Mouse (Mus musculus): ENCODE results near the gene Sec31b.

Gene Sec31b

DNA sequence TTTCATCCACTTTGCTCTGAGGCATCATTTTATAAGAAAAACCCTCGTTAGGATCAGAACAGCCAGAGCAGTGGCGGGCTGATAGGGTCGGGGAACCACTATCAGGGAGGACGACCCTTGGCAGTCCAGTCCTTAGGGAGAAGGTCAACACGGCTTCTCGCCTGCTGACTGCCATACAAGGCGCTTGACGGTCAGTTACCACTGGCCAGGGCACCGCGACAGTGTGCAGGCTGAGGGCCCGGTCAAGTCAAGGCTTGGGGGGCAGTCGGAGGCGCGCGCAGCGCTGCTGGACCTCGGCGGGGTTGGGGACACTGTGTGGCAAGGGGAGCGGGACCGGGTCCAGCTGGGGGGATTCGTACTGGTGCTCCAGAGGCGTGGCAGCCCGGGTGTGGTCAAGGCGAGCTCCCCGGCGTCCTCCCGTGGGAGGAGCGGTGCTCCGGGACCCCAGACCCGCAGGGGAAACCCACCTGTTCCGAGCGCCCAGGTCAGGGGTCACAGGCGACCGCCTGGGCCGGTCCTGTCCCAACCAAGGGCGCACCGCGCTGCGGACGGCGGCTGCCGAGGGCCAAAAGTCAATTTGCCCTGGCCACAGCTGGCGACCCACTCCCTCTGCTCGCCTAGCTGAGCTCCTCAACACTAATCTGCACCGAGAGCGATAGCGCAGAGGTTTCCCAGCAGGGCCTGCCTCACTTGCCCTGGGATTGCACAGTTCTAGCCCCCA, at the start of gene Sec31b:
Gene Sec31b (minus strand): TSS at position 544 of the 721 bp plus-strand sequence.
- peak; percentile 21 for DNase-seq (ENCODE audit: low spot score)

GRCm38 (mm10) chr19:44594180-44594579, 48.5 kb upstream of the Sec31b start:
- no peak for DNase-seq (ENCODE audit: low spot score)

DNA sequence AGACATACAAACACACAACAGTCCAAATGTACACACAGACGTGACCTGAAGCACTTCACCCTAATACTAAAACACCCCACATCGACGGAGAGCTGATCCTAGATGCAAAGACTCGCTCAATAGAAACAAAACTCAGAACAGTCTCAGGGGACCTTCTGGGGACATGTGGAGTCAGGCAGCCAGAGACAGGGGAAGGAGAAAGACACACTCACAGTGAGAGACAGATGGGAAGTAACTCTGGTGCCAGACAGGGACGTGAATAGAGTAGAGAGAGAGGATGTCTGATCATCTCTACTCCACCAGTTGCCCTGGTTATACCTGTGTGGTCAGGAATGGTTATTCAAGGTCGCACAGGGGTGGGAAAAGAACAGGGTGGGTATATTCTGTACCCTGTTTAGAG, 46.0 kb upstream of the Sec31b start:
- no peak for DNase-seq (ENCODE audit: low spot score)

- no peak for DNase-seq (ENCODE audit: low spot score)
Observed at GRCm38 (mm10) chr19:44590992-44591391, 45.3 kb upstream of the Sec31b start.

DNA sequence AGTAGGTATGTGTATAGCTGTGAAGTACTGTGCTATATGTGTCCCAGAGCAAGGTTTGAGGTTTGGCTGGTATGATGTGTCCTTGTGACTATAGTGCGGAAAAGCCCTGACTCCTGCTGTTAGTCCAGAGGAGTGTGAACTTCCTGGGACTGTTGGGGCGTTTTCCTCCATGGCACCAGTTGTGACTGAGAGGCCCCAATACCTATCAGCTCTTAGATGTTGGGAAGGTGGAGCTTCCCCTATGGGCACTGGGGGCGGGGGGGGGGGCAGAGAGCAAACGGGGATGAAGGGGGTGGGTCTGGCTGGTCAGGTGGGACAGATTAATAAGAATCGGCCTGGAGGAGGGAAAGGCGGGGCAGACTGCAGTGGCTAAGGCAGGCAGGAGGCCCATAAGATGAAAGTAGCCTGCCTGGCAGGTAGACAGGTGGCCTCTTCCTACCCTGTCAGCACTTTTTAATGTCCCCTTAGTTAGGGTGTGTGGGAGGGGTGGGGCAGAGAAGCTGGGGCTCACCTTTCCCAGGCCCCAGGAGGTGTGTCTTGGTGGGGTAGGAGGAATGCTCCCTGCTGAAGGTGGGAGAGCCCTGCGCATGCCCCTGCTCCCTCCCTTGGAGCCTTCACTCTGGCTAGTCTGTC, 44.0 kb upstream of the Sec31b start:
- no peak for DNase-seq (ENCODE audit: low spot score)

- no peak for DNase-seq (ENCODE audit: low spot score)
Observed at GRCm38 (mm10) chr19:44588036-44588435, 42.4 kb upstream of the Sec31b start.

GRCm38 (mm10) chr19:44582638-44583309, 37.1 kb upstream of the Sec31b start:
- peak; percentile 89 for DNase-seq (ENCODE audit: low spot score)

GRCm38 (mm10) chr19:44582103-44582502, 36.4 kb upstream of the Sec31b start:
- no peak for DNase-seq (ENCODE audit: low spot score)

DNA sequence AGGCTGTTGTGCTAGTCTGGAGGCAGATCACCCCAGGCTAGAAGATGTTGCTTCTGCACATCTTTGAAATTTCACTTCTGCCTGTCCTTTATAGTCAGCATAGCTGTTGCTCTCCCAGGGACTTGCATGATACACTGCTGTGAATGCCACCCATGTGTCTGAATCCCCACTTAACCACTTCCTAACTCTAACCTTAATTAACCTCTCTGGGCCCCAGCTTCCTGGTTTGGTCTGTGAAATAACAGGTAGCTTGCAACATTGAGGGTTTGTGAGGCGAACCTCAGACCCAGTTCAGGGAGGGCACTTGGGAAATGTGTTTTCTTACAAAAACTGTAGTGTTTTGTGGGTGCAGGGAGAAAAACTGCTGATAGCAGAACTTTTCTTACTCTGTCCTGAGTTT, 32.4 kb upstream of the Sec31b start:
- DNase-seq (ENCODE audit: low spot score), result no peak

DNA sequence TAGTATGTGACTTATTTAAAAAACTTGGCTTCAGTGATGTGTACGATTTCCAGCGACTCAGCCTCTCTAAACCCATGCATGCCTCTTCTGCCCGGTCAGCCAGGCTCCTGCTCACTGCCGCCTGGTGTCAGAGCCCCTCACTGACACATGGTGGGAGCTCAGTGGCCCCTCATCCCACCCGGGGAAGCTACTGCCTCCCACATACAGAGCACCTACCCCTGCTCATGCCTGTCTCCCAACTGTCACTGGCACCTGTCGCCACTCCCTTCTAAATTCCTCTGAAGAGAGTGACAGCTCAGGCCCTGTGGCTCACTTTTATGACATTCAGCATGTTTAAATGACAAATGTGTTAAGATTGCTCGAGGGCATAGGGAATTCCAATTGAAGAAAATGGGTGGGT, 30.6 kb upstream of the Sec31b start:
- no peak for DNase-seq (ENCODE audit: low spot score)

- peak; percentile 46 for DNase-seq (ENCODE audit: low spot score)
Observed at GRCm38 (mm10) chr19:44567763-44568162, 22.1 kb upstream of the Sec31b start.

GRCm38 (mm10) chr19:44564006-44564405, 18.3 kb upstream of the Sec31b start:
- DNase-seq (ENCODE audit: low spot score), result peak; percentile 44

DNA sequence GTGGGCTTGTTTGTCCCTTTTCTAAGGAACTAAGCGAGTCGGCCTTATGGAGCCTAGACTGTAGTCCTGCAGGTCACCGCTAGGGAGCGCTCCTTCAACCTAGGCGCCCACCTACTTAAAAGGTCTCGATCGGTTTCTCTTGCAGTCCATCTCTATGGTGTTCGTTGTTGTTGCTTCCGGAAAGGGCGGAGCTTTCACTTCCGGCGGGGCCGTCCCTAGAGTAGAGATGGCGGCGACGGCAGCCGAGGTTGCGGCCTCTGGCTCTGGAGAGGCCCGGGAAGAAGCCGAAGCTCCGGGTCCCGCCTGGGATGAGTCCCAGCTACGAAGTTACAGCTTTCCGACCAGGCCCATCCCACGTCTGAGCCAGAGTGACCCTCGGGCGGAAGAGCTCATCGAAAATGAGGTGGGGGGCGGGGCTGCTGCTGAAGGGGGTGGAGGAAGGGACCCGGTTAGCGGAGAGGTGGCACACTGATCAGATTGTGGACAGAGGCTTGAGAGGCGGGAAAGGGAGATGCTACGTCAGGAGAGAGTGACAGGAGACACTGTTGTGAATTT, 17.1 kb upstream of the Sec31b start, which contains the start of gene Hif1an:
Gene Hif1an (plus strand): TSS at position 199 of the 555 bp plus-strand sequence.
- peak; percentile 97 for DNase-seq (ENCODE audit: low spot score)

DNA sequence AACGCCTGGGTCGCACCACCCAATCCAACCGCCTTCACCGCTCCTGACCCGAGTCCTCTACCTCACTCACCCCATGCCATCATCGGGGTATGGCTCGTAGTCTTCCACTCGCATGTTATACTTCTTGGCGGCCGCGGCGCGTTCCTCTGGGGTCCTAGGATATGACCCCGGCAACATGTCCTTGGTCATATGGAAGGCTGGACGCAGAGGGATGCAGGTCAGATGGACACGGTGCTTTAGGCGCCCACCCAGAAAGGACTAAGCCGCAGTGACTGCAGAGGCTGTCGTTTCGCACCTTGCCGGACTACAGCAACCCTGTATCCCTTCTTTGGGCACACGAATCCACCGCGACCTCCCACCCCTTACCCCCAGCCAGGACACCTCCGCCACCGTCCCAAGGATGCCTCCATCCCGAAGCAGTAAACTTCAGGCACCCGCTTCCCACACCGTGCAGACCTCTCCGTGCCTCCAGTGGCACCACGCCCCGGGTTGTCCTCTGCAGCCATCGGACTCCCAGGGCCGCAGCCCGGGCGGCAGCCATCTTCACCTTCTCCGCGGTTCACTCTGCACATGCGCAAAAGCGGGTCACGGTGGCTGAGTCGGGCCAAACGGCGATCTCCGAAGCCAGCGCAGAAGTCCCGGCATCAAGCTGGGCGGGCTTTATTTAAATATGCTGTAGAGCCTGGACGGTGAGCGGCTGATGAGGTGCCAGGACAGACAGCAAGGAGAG, 9.4 kb upstream of the Sec31b start, which contains the start of gene Ndufb8:
Gene Ndufb8 (minus strand): TSS at position 580 of the 730 bp plus-strand sequence.
- peak; percentile 95 for DNase-seq (ENCODE audit: low spot score)

GRCm38 (mm10) chr19:44554490-44554860, 8.8 kb upstream of the Sec31b start:
- no peak for DNase-seq (ENCODE audit: low spot score)

DNA sequence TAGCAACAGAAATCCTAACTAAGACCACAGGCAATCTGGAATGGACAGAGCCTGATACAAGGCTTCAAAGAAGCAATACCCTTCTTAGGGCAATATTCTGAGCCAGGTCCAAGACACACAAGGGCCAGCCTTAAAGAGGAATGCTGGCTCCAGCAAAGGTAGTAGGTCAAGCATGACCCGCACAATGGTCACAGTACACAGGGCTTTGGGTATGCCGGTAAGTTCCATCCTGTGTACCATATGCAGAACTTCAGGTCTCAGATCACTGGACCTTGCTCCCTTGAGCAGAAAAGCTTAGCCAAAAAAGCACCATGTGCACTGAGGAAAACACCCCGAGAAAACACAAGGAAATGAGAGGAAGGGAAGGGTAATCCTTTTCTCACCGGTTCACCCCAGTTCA, 7.6 kb upstream of the Sec31b start:
- no peak for DNase-seq (ENCODE audit: low spot score)

GRCm38 (mm10) chr19:44552731-44553130, 7.1 kb upstream of the Sec31b start, which contains the start of gene Gm20538:
Gene Gm20538, minus strand, starts transcription at chr19:44552831.
- DNase-seq (ENCODE audit: low spot score), result no peak

GRCm38 (mm10) chr19:44544775-44545174, 889 bp downstream of the Sec31b start:
- DNase-seq (ENCODE audit: low spot score), result peak; percentile 71

GRCm38 (mm10) chr19:44544372-44544771, 1.3 kb downstream of the Sec31b start:
- no peak for DNase-seq (ENCODE audit: low spot score)

DNA sequence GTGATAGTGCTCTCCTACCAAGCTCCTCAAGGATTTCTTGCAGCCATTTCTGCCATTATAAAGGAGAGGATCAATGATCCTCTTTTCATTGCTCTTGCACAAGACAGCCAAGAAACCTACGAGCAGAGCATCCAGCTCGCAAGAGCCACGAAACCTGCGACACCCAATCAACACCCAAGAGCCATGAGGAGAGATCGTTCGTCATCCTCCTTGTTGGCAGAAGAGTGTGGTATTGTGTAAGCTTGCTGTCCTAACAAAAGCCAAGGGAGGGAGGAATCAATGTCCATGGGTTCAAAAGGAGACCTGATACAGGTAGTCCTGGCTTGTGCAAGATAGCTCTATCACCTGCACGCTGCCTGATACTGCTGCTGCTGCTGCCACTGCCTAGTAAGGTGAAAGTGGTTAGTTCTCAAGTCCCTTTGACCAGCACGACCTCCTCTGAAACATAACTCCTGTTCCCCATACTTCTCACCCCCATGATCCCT, 2.9 kb downstream of the Sec31b start:
- DNase-seq (ENCODE audit: low spot score), result no peak

DNA sequence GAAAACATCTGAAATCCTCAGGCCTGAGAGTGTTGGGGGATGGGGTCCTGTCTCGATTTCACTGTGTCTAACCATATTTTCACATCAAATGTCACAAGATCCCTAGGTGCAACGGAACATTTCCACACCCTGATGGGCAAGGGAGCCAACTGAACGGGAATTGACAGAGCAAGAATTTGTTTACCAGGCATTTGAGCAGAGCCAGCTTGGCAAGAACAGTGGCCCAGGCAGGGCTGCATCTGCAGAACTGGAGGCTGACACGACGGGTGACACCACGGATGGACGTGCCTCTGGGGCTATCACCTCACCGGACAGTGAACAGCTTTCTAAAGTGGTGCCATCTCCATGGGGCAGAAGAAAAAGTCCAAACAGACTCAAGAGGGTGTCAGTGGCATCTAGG, 8.2 kb downstream of the Sec31b start:
- DNase-seq (ENCODE audit: low spot score), result no peak

DNA sequence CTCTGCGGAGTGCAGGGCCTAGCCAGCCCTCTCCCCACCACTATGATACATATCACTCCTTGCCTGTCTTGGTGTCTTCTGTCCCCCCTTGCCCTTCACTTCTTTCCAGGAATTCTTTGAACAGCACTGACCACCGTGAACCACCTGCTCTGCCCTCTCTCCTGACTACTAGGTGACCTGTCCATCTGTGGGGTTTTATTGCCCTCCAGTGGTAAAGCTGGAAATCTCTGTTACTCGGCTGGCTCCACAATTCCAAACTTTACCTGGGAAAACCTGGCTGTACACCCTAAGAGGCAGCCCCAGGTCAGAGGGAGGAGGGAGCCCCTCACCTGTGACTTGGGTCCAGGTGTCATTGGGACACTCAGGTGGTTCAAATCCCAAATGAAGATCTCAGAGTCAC, 10.3 kb downstream of the Sec31b start:
- DNase-seq (ENCODE audit: low spot score), result no peak
